Mouse (Mus musculus) ES-E14 (cell line): ENCODE results near the gene Tbc1d30. TPM values are rescaled to one million over a fixed set of nuclear protein-coding genes. Genes with fewer than 3 reads are reported as not detected.

ENCODE experiments used
- DNase-seq: peaks from one replicate; pipeline ENCODE4 v3.0.0-alpha.2; 2013; ENCODE audit warnings: low read depth, low spot score
- H3K27ac ChIP-seq: 2 replicates; pipeline ENCODE4 v1.5.1; 2012; ENCODE audit warnings: low read depth, mild to moderate bottlenecking, low read length, moderate library complexity, mixed read lengths; ENCODE audit not compliant: poor library complexity, insufficient read depth, severe bottlenecking
- H3K36me3 ChIP-seq: 2 replicates; pipeline ENCODE4 v1.6.1; 2012; ENCODE audit warnings: mild to moderate bottlenecking, low read length, moderate library complexity, mixed read lengths; ENCODE audit not compliant: control insufficient read depth, poor library complexity, insufficient read depth, severe bottlenecking
- H3K4me1 ChIP-seq, 2 experiments: fragments of 150-350 bp in 1 of 2; sonication (generic) in 1 of 2; 2 replicates each; pipeline ENCODE4 v1.6.1; 2012; ENCODE audit warnings: low read length in 2 of 2, mild to moderate bottlenecking in 1 of 2, mixed read lengths in 1 of 2; ENCODE audit not compliant: control insufficient read depth in 2 of 2, insufficient read depth in 2 of 2, poor library complexity in 1 of 2
- H3K4me3 ChIP-seq, 2 experiments: fragments of 150-350 bp in 1 of 2; sonication (generic) in 1 of 2; 2 replicates each; pipeline ENCODE4 v1.5.1; 2012; ENCODE audit warnings: low read length in 2 of 2, low read depth in 1 of 2, mild to moderate bottlenecking in 1 of 2, mixed read lengths in 1 of 2; ENCODE audit not compliant: insufficient read depth in 1 of 2, poor library complexity in 1 of 2, severe bottlenecking in 1 of 2
- H3K9ac ChIP-seq: 2 replicates; pipeline ENCODE4 v1.6.1; 2012; ENCODE audit warnings: low read depth, mild to moderate bottlenecking, low read length, mixed read lengths; ENCODE audit not compliant: poor library complexity, insufficient read depth, severe bottlenecking
- H3K9me3 ChIP-seq: fragments of 150-350 bp; sonication (generic); 2 replicates; pipeline ENCODE4 v1.6.1; 2012; ENCODE audit warnings: low read depth, mild to moderate bottlenecking, low read length; ENCODE audit not compliant: control insufficient read depth, insufficient read depth
- CHD2 ChIP-seq: IDR thresholded peaks from 2 replicates; pipeline ENCODE4 v1.6.1; 2014; ENCODE audit warnings: mild to moderate bottlenecking, low read depth, low read length, inconsistent platforms
- HCFC1 ChIP-seq: IDR thresholded peaks from 2 replicates; pipeline ENCODE4 v1.6.1; 2012; ENCODE audit warnings: low read length, inconsistent platforms, borderline replicate concordance; ENCODE audit not compliant: insufficient read depth
- MAFK ChIP-seq: IDR thresholded peaks from 2 replicates; pipeline ENCODE4 v1.6.1; 2014; ENCODE audit warnings: mild to moderate bottlenecking, low read depth, low read length, inconsistent platforms; ENCODE audit not compliant: insufficient read depth
- ZC3H11A ChIP-seq: IDR thresholded peaks from 2 replicates; pipeline ENCODE4 v1.6.1; 2012; ENCODE audit warnings: low read depth, mild to moderate bottlenecking, inconsistent platforms, low read length, borderline replicate concordance
- ZNF384 ChIP-seq: IDR thresholded peaks from 2 replicates; pipeline ENCODE4 v1.6.1; 2012; ENCODE audit warnings: low read depth, low read length, inconsistent platforms
- in situ Hi-C, 2 experiments: fragments of 600-800 bp; cut with MboI; formaldehyde crosslinking; loops; one replicate each; pipeline ENCODE4 v1.15.1; 2025; ENCODE audit warnings: low sequenced_read_pairs in 2 of 2, inconsistent platforms in 1 of 2; ENCODE audit not compliant: unreplicated experiment in 2 of 2
- total RNA-seq: library from RNA; depleted of rRNA; stranded (reverse); fragments of 300-350 nt; gene quantifications from 2 replicates; pipeline ENCODE4 v1.2.3, GENCODE M21; 2012

Gene Tbc1d30
- total RNA-seq, 1 experiment: 0.45 TPM

GRCm38 (mm10) chr10:121315321-121316283 lies 35.5 kb downstream of the Tbc1d30 start:
- Histone ChIP-seq H3K4me1 (no peaks in the 10 kb centered on the region), H3K36me3 (no peaks in the 10 kb centered on the region), H3K4me3 (no peak overlapping the region), H3K27ac (no peak overlapping the region), H3K9ac (no peak overlapping the region), H3K9me3 (no peaks in the 10 kb centered on the region)
- DNase-seq: no peak
- TF ChIP-seq CHD2 (no peak), ZNF384 (no peak), HCFC1 (no peak), ZC3H11A (no peak), MAFK (no peak)
- in situ Hi-C loops: no loop called here

GRCm38 (mm10) chr10:121314186-121314585 lies 36.9 kb downstream of the Tbc1d30 start:
- Histone ChIP-seq H3K9me3 (no peaks in the 10 kb centered on the region), H3K27ac (no peak overlapping the region)

GRCm38 (mm10) chr10:121313049-121313448 lies 38.0 kb downstream of the Tbc1d30 start:
- H3K9ac ChIP-seq: no peak overlapping the region
- H3K27ac ChIP-seq: no peak overlapping the region
- no peak for TF ChIP-seq HCFC1
- TF ChIP-seq ZNF384: no peak
- no peak for TF ChIP-seq MAFK
- TF ChIP-seq CHD2: no peak
- no peak for TF ChIP-seq ZC3H11A
- no peak for DNase-seq
- H3K9me3 ChIP-seq: no peaks in the 10 kb centered on the region
- no peaks in the 10 kb centered on the region for H3K36me3 ChIP-seq
- no peaks in the 10 kb centered on the region for H3K4me1 ChIP-seq
- in situ Hi-C loops: no loop called here
- H3K4me3 ChIP-seq: no peak overlapping the region

More at GRCm38 (mm10) chr10:121314186-121314585, 36.9 kb downstream of the Tbc1d30 start:
- H3K4me1 ChIP-seq: no peaks in the 10 kb centered on the region
- H3K9ac ChIP-seq: no peak overlapping the region
- H3K36me3 ChIP-seq: no peaks in the 10 kb centered on the region
- in situ Hi-C loops: no loop called here
- no peak for DNase-seq
- no peak overlapping the region for H3K4me3 ChIP-seq
- TF ChIP-seq ZC3H11A: no peak
- no peak for TF ChIP-seq MAFK
- no peak for TF ChIP-seq ZNF384
- no peak for TF ChIP-seq CHD2
- no peak for TF ChIP-seq HCFC1

GRCm38 (mm10) chr10:121310511-121311221 lies 40.4 kb downstream of the Tbc1d30 start:
- in situ Hi-C loops: no loop called here
- no peak overlapping the region for H3K27ac ChIP-seq

More at GRCm38 (mm10) chr10:121310511-121311221, 40.4 kb downstream of the Tbc1d30 start:
- Histone ChIP-seq H3K4me1 (peaks cover 0 to 3% of the 10 kb centered on the region in 2 experiments; a peak in 1 of 4 replicates), H3K9ac (peak overlapping the region; percentile 28), H3K9me3 (no peaks in the 10 kb centered on the region), H3K36me3 (no peaks in the 10 kb centered on the region), H3K4me3 (peak overlapping the region; percentile 59 to 71)
- DNase-seq: no peak
- TF ChIP-seq MAFK (no peak), ZC3H11A (no peak), CHD2 (no peak), HCFC1 (no peak), ZNF384 (no peak)
